Mouse (Mus musculus) embryonic facial prominence, embryonic 14.5 days (tissue): ENCODE data around the gene Vmn1r95. TPM values are rescaled to one million over a fixed set of nuclear protein-coding genes. Genes with fewer than 3 reads are reported as not detected.
"Not testable (repeated sequence)": the region's sequence is repeated elsewhere in the genome, so short reads cannot be mapped to it uniquely, and the experiment has no call there.

Experiments used
- ATAC-seq: fragments of 200-750 bp; cut with Nextera tagmentation; 2 replicates; pipeline ENCODE4 v1.8.0; 2017; ENCODE audit warnings: low read depth, moderate number of reproducible peaks, moderate TSS enrichment
- DNase-seq: peaks from one replicate; pipeline ENCODE4 v3.0.0-alpha.2; 2015; ENCODE audit warnings: low spot score
- H3K27ac ChIP-seq: fragments of 300-500 bp; sonication (generic); replicated peaks from 2 replicates; pipeline ENCODE4 v1.5.1; 2014; ENCODE audit warnings: low read depth, mild to moderate bottlenecking, low read length, moderate library complexity
- H3K27me3 ChIP-seq: fragments of 300-500 bp; sonication (generic); replicated peaks from 2 replicates; pipeline ENCODE4 v1.6.1; 2014; ENCODE audit warnings: low read length; ENCODE audit not compliant: control insufficient read depth, insufficient read depth
- H3K36me3 ChIP-seq: fragments of 300-500 bp; sonication (generic); 2 replicates; pipeline ENCODE4 v1.6.1; 2014; ENCODE audit warnings: low read length, mixed read lengths; ENCODE audit not compliant: control insufficient read depth, insufficient read depth
- H3K4me1 ChIP-seq: fragments of 300-500 bp; sonication (generic); 2 replicates; pipeline ENCODE4 v1.6.1; 2014; ENCODE audit warnings: antibody characterized with exemption, low read length; ENCODE audit not compliant: control insufficient read depth, insufficient read depth
- H3K4me2 ChIP-seq: fragments of 300-500 bp; sonication (generic); 2 replicates; pipeline ENCODE4 v1.6.1; 2014; ENCODE audit warnings: low read depth, mild to moderate bottlenecking, low read length, moderate library complexity, mixed read lengths
- H3K4me3 ChIP-seq: fragments of 300-500 bp; sonication (generic); 2 replicates; pipeline ENCODE4 v1.5.1; 2014; ENCODE audit warnings: low read depth, mild to moderate bottlenecking, low read length
- H3K9ac ChIP-seq: fragments of 300-500 bp; sonication (generic); 2 replicates; pipeline ENCODE4 v1.6.1; 2014; ENCODE audit warnings: low read depth, mild to moderate bottlenecking, low read length, moderate library complexity, mixed read lengths
- H3K9me3 ChIP-seq: fragments of 300-500 bp; sonication (generic); 2 replicates; pipeline ENCODE4 v1.6.1; 2016; ENCODE audit warnings: low read length; ENCODE audit not compliant: control insufficient read depth
- WGBS: fragments of 180-500 bp; shearing (Covaris S2); extraction: QIAGEN DNeasy Blood & Tissue Kit; methylation state at CpG from one replicate; pipeline ENCODE4 v1.1.7; 2014; 5-methylcytosine and 5-hydroxymethylcytosine counted together
- polyA plus RNA-seq: library from polyadenylated mRNA; unstranded; fragments of >200 nt; fragmentation: Nextera tagmentation; extraction: Ambion mirVana; gene quantifications from 2 replicates; pipeline ENCODE4 v1.2.1, GENCODE M21; 2014

The Vmn1r95 gene
- not detected in 2 replicates for polyA plus RNA-seq

DNA sequence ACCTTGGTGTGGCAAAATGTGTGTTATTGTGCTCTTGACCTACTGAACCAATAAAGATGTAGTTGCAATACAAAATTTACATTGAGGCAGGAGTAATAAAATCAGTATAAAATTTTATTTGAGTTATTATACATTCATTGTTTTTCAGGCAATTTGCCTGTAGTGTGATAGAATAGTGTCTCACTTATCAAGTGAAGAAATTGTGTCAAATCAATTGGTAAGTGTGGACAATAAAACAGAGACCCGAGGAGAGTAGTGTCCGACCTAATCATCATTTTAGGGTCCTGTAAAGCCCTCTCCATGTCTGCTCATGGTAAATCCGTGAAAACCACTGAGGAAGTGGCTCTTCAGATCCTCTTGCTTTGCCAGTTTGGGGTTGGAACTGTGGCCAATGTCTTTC lies at the start of gene Vmn1r95:
Gene Vmn1r95 (plus strand): TSS at position 301 of the 400 bp plus-strand sequence.
- H3K36me3 ChIP-seq, H3K4me1 ChIP-seq, H3K27ac ChIP-seq, H3K4me3 ChIP-seq, DNase-seq, ATAC-seq, H3K4me2 ChIP-seq, H3K9ac ChIP-seq, H3K9me3 ChIP-seq, H3K27me3 ChIP-seq: not testable (repeated sequence)
- no CpG with 5 or more reads among the region's 3 CpGs for WGBS

GRCm38 (mm10) chr7:20168277-20168676 lies 25.2 kb upstream of the Vmn1r95 start, which contains the start of gene Vmn1r94:
TSS of gene Vmn1r94 (minus strand) at chr7:20168377.
- ATAC-seq, H3K27me3 ChIP-seq, H3K4me2 ChIP-seq, H3K4me1 ChIP-seq, H3K9me3 ChIP-seq, H3K27ac ChIP-seq, H3K9ac ChIP-seq, H3K36me3 ChIP-seq, H3K4me3 ChIP-seq, DNase-seq: not testable (repeated sequence)
- WGBS = no CpG with 5 or more reads among the region's 3 CpGs

DNA sequence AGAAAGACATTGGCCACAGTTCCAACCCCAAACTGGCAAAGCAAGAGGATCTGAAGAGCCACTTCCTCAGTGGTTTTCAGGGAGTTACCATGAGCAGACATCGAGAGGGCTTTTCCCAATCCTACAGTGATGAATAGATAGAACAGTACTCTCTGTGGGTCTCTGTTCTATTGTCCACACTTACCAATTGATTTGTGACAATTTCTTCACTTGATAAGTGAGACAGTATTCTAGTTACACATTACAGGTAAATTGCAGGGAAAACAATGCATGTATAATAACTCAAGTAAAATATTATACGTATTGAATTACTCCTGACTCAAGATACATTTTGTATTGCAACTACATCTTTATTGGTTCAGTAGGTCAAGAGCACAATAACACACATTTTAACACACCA lies 12.0 kb downstream of the Vmn1r95 start, which contains the start of gene Gm6164:
Gene Gm6164 (minus strand): TSS at position 101 of the 400 bp plus-strand sequence.
- not testable (repeated sequence) for ATAC-seq, H3K9ac ChIP-seq, H3K9me3 ChIP-seq, H3K27ac ChIP-seq, DNase-seq, H3K4me2 ChIP-seq, H3K4me3 ChIP-seq, H3K4me1 ChIP-seq, H3K36me3 ChIP-seq, H3K27me3 ChIP-seq
- WGBS = no CpG with 5 or more reads among the region's 2 CpGs

GRCm38 (mm10) chr7:20233728-20234127 lies 40.2 kb downstream of the Vmn1r95 start, which contains the start of gene Gm4498:
TSS of gene Gm4498 (minus strand) at chr7:20233828.
- H3K27ac ChIP-seq, H3K9me3 ChIP-seq, ATAC-seq, H3K4me3 ChIP-seq, H3K9ac ChIP-seq, H3K4me1 ChIP-seq, DNase-seq, H3K36me3 ChIP-seq, H3K4me2 ChIP-seq, H3K27me3 ChIP-seq: not testable (repeated sequence)
- WGBS = no CpG with 5 or more reads among the region's 2 CpGs

Other genes with a start within 250 kb of the Vmn1r95 start
- not detected in 2 replicates for gene Igsf23, start 243.0 kb upstream of the Vmn1r95 start, polyA plus RNA-seq
- gene Ceacam20, start 228.3 kb upstream of the Vmn1r95 start, polyA plus RNA-seq = not detected in 2 replicates
- not detected in 2 replicates for gene Nlrp9b, start 202.2 kb upstream of the Vmn1r95 start, polyA plus RNA-seq
- not detected in 2 replicates for gene Vmn1r91, start 94.0 kb upstream of the Vmn1r95 start, polyA plus RNA-seq
- gene Gm16442, start 71.1 kb upstream of the Vmn1r95 start, polyA plus RNA-seq = not detected in 2 replicates
- not detected in 2 replicates for gene Vmn1r93, start 54.6 kb upstream of the Vmn1r95 start, polyA plus RNA-seq
- not detected in 2 replicates for gene Vmn1r94, start 25.3 kb upstream of the Vmn1r95 start, polyA plus RNA-seq
- not detected in 2 replicates for gene Gm6164, start 11.9 kb downstream of the Vmn1r95 start, polyA plus RNA-seq
- not detected in 2 replicates for gene Gm4498, start 40.1 kb downstream of the Vmn1r95 start, polyA plus RNA-seq
- not detected in 2 replicates for gene Gm5890, start 69.1 kb downstream of the Vmn1r95 start, polyA plus RNA-seq
- not detected in 2 replicates for gene Gm4133, start 140.4 kb downstream of the Vmn1r95 start, polyA plus RNA-seq
- not detected in 2 replicates for gene Gm5728, start 181.7 kb downstream of the Vmn1r95 start, polyA plus RNA-seq
- gene Vmn1r100, start 224.2 kb downstream of the Vmn1r95 start, polyA plus RNA-seq = not detected in 2 replicates
- gene Vmn1r101, start 248.9 kb downstream of the Vmn1r95 start, polyA plus RNA-seq = not detected in 2 replicates